Mouse (Mus musculus) myocyte (in vitro differentiated cells): ENCODE results near the gene Gm10778. TPM values are rescaled to one million over a fixed set of nuclear protein-coding genes. Genes with fewer than 3 reads are reported as not detected.

Source experiments
- H3K27me3 ChIP-seq: one replicate; pipeline ENCODE4 v1.6.1; 2011; ENCODE audit not compliant: control insufficient read depth, insufficient read depth, insufficient read length
- H3K36me3 ChIP-seq: one replicate; pipeline ENCODE4 v1.6.1; 2011; ENCODE audit not compliant: control insufficient read depth, insufficient read depth
- H3K4me2 ChIP-seq: one replicate; pipeline ENCODE4 v1.6.1; 2011; ENCODE audit warnings: low read depth, control low read depth
- H3K4me3 ChIP-seq: one replicate; pipeline ENCODE4 v1.5.1; 2011; ENCODE audit warnings: mild to moderate bottlenecking, control low read depth, moderate library complexity
- H3K79me2 ChIP-seq: one replicate; pipeline ENCODE4 v1.6.1; 2011; ENCODE audit not compliant: control insufficient read depth, insufficient read depth
- H3ac ChIP-seq: one replicate; pipeline ENCODE4 v1.6.1; 2011; ENCODE audit not compliant: control insufficient read depth, insufficient read length
- CEBPB ChIP-seq: IDR thresholded peaks from 2 replicates; pipeline ENCODE4 v1.6.1; 2011; ENCODE audit warnings: mild to moderate bottlenecking, moderate library complexity; ENCODE audit not compliant: poor library complexity, insufficient read depth, severe bottlenecking
- E2F4 ChIP-seq: IDR thresholded peaks from one replicate; pipeline ENCODE4 v1.6.1; 2011; ENCODE audit warnings: mild to moderate bottlenecking, control low read depth, moderate library complexity; ENCODE audit not compliant: insufficient read depth
- MAX ChIP-seq: IDR thresholded peaks from one replicate; pipeline ENCODE4 v1.6.1; 2011; ENCODE audit warnings: low read depth, mild to moderate bottlenecking, control low read depth
- MYOD1 ChIP-seq, 3 experiments: IDR thresholded peaks; one replicate each; pipeline ENCODE4 v1.6.1; 2011; ENCODE audit warnings: control low read depth in 2 of 3, low read depth in 2 of 3, mild to moderate bottlenecking in 2 of 3, moderate library complexity in 1 of 3; ENCODE audit not compliant: insufficient read length in 2 of 3, control insufficient read depth in 1 of 3
- MYOG ChIP-seq, 3 experiments: IDR thresholded peaks; one replicate each; pipeline ENCODE4 v1.6.1; 2011; ENCODE audit warnings: control low read depth in 2 of 3, low read depth in 2 of 3, mild to moderate bottlenecking in 2 of 3; ENCODE audit not compliant: insufficient read length in 2 of 3, control insufficient read depth in 1 of 3, insufficient read depth in 1 of 3
- POLR2A ChIP-seq: IDR thresholded peaks from one replicate; pipeline ENCODE4 v1.6.1; 2011; ENCODE audit warnings: low read depth, mild to moderate bottlenecking, control low read depth, moderate library complexity; ENCODE audit not compliant: insufficient read length
- POLR2AphosphoS2 ChIP-seq: IDR thresholded peaks from one replicate; pipeline ENCODE4 v1.6.1; 2011; ENCODE audit warnings: low read depth, control low read depth; ENCODE audit not compliant: insufficient read length
- REST ChIP-seq: IDR thresholded peaks from one replicate; pipeline ENCODE4 v1.6.1; 2011; ENCODE audit warnings: mild to moderate bottlenecking, control low read depth, moderate library complexity; ENCODE audit not compliant: insufficient read depth, insufficient read length
- SRF ChIP-seq: IDR thresholded peaks from one replicate; pipeline ENCODE4 v1.6.1; 2011; ENCODE audit warnings: low read depth; ENCODE audit not compliant: control insufficient read depth, insufficient read length
- TCF12 ChIP-seq: IDR thresholded peaks from one replicate; pipeline ENCODE4 v1.6.1; 2011; ENCODE audit warnings: mild to moderate bottlenecking, control low read depth; ENCODE audit not compliant: poor library complexity, insufficient read depth, severe bottlenecking
- TCF3 ChIP-seq: IDR thresholded peaks from one replicate; pipeline ENCODE4 v1.6.1; 2011; ENCODE audit warnings: low read depth, control low read depth; ENCODE audit not compliant: insufficient read length
- USF1 ChIP-seq: IDR thresholded peaks from one replicate; pipeline ENCODE4 v1.6.1; 2011; ENCODE audit warnings: low read depth, mild to moderate bottlenecking, control low read depth, moderate library complexity
- polyA plus RNA-seq: library from polyadenylated mRNA; unstranded; fragments of >200 nt; fragmentation: generic; extraction: Trizol; gene quantifications from one replicate; pipeline ENCODE4 v1.2.1, GENCODE M21; 2012; ENCODE audit warnings: missing spikeins

The Gm10778 gene
- polyA plus RNA-seq, 1 experiment, result 0.59 TPM

GRCm38 (mm10) chr10:81602741-81603151 is 46.1 kb upstream of the Gm10778 start:
- Histone ChIP-seq H3K4me3 (no peak overlapping the region), H3ac (no peak overlapping the region), H3K4me2 (no peak overlapping the region), H3K79me2 (no peaks in the 10 kb centered on the region), H3K36me3 (no peaks in the 10 kb centered on the region), H3K27me3 (no peaks in the 10 kb centered on the region)
- no peak for TF ChIP-seq MAX
- no peak for TF ChIP-seq TCF3
- no peak for TF ChIP-seq POLR2AphosphoS2
- no peak for TF ChIP-seq TCF12
- no peak for TF ChIP-seq SRF
- TF ChIP-seq REST, result no peak
- no peak for TF ChIP-seq POLR2A
- no peak for TF ChIP-seq USF1
- TF ChIP-seq E2F4, result no peak

DNA sequence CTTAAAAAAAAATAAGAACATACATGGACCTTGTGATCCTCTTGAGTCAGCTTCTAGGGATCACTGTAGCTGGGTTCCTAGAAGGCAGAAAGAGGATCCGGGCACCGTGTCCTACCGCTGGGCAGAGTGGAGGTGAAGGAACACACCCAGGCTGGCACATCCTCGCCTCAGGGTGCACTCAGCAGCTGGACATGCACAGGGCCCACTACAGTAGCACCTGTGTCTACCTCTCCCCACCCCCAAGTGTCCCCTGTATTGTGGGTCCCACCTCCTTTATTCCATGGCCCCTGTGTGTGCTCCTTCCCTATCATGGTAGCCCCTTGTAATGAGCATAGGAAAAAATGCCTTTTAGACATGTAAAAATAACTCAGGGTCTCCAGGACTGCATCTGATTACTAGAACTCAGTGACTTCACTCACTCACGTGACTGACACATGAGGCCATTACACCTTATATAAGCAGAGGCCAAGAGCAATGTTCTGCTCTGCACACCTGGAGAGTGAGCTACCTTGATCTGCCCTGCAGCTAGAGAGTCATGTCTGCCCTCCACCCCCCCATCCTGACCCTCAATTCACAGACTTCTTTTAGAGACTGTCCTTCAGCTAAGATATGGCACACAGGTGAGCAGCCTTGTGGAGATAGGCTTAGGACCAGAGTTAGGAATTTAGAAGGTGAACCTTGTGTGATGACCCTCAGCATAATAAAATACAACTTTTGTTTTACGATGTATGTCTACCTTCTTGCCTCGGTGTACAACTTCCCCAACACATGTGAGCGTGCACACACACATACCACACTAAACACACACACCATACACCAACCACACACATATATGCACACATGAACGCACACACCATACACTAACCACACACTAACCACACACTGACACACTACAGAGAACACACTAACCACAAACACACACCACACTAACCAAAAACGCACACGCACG is 44.6 kb upstream of the Gm10778 start:
- no peaks in the 10 kb centered on the region for H3K27me3 ChIP-seq
- H3K4me3 ChIP-seq, result no peak overlapping the region
- H3K4me2 ChIP-seq, result peak overlapping the region; percentile 53
- H3K79me2 ChIP-seq, result no peaks in the 10 kb centered on the region
- no peaks in the 10 kb centered on the region for H3K36me3 ChIP-seq
- TF ChIP-seq MYOD1 (IDR thresholded peaks at IDR 0.05; ENCODE audit: control insufficient read depth in 1 of 3, insufficient read length in 2 of 3, low read depth in 2 of 3) (no peak), POLR2A (no peak), CEBPB (no peak), SRF (no peak), USF1 (no peak), TCF12 (no peak)
- H3ac ChIP-seq, result no peak overlapping the region

DNA sequence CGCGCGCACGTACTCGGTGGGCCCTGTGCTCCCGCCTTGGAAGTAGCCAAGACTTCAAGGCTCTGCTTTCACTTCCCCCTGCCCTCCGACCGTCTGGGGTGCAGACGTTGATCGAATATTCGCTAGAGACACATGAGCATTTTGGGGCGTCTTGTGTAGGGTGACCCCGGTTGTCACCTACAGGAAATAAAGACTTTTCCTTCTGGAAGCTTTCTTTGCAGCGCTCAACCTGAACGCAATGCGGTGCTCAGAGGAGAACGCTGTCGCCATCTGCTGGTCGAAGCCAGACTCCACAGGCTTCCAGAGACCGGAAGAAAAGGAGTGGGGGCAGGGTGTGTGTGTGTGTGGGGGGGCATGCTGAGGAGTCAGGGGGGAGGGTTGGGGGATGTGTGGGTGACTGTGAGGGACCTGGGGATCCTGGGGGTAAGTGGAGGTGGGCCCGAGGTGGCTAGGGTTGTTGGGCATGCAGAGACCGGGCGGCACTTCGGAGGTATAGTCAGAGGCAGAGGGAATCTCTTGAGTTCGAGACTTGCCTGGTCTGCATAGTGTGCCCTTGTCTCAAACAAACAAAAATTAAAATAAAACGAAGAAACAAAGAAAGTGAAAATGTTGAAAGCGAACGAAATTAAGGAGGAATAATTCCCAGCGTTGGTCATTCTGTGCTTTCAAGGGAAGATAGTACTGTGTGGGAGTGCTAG is 43.7 kb upstream of the Gm10778 start:
- peak in 1 of 3 experiments; percentile 13 for TF ChIP-seq MYOD1 (IDR thresholded peaks at IDR 0.05; ENCODE audit: control insufficient read depth in 1 of 3, insufficient read length in 2 of 3, low read depth in 2 of 3)
- TF ChIP-seq MAX, result no peak
- Histone ChIP-seq H3ac (no peak overlapping the region), H3K4me3 (peak overlapping the region; percentile 38)

DNA sequence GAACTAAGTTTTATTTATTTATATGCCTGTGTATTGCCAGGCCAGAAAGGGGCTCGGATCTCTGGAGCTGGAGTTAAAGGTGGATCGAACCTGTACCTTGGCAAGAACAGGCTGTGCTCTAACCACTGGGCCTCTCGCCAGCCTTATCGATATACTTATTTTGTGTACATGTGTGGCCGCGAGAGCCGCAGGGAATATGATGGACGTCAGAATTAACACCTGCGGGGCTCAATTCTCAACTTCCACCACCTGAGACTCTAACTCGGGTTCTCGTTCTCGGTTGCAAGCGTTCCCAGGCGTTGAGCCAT is 43.2 kb upstream of the Gm10778 start:
- Histone ChIP-seq H3K4me2 (peak overlapping the region; percentile 95), H3K4me3 (peak overlapping the region; percentile 38), H3ac (peak overlapping the region; percentile 2), H3K79me2 (no peaks in the 10 kb centered on the region), H3K36me3 (no peaks in the 10 kb centered on the region), H3K27me3 (no peaks in the 10 kb centered on the region)
- TF ChIP-seq TCF12, result no peak
- TF ChIP-seq E2F4, result no peak
- TF ChIP-seq MAX, result no peak
- TF ChIP-seq POLR2AphosphoS2, result no peak
- no peak for TF ChIP-seq TCF3
- no peak for TF ChIP-seq REST
- no peak for TF ChIP-seq CEBPB
- no peak for TF ChIP-seq MYOG (IDR thresholded peaks at IDR 0.05; ENCODE audit: control insufficient read depth in 1 of 3, insufficient read depth in 1 of 3, insufficient read length in 2 of 3, low read depth in 2 of 3)
- TF ChIP-seq MYOD1 (IDR thresholded peaks at IDR 0.05; ENCODE audit: control insufficient read depth in 1 of 3, insufficient read length in 2 of 3, low read depth in 2 of 3), result no peak
- TF ChIP-seq USF1, result no peak
- TF ChIP-seq SRF, result no peak
- no peak for TF ChIP-seq POLR2A

More for the DNA sequence above, 43.7 kb upstream of the Gm10778 start:
- Histone ChIP-seq H3K36me3 (no peaks in the 10 kb centered on the region), H3K4me2 (peak overlapping the region; percentile 95), H3K27me3 (no peaks in the 10 kb centered on the region), H3K79me2 (no peaks in the 10 kb centered on the region)
